Mouse (Mus musculus) urinary bladder, postnatal 36 days (tissue): ENCODE data around the gene Slco4a1.

Experiments
- DNase-seq, 2 experiments: peaks; one replicate each; pipeline ENCODE4 v3.0.0; 2022; ENCODE audit warnings: low spot score in 2 of 2, mixed read lengths in 1 of 2

Gene Slco4a1

GRCm38 (mm10) chr2:180445962-180446361, 10.1 kb upstream of the Slco4a1 start:
- DNase-seq, result no peak

GRCm38 (mm10) chr2:180449007-180449406, 7.0 kb upstream of the Slco4a1 start:
- no peak for DNase-seq

- DNase-seq, result no peak
Measured at GRCm38 (mm10) chr2:180450529-180450928, 5.5 kb upstream of the Slco4a1 start.

GRCm38 (mm10) chr2:180456705-180457104, 660 bp downstream of the Slco4a1 start:
- no peak for DNase-seq

- no peak for DNase-seq
Measured at GRCm38 (mm10) chr2:180457680-180458079, 1.6 kb downstream of the Slco4a1 start.

GRCm38 (mm10) chr2:180459437-180459836, 3.4 kb downstream of the Slco4a1 start:
- no peak for DNase-seq

GRCm38 (mm10) chr2:180460801-180461200, 4.8 kb downstream of the Slco4a1 start:
- DNase-seq, result no peak

- no peak for DNase-seq
Measured at GRCm38 (mm10) chr2:180462593-180462992, 6.5 kb downstream of the Slco4a1 start.

- DNase-seq, result no peak
Measured at GRCm38 (mm10) chr2:180466505-180466904, 10.5 kb downstream of the Slco4a1 start.

GRCm38 (mm10) chr2:180468871-180469270, 12.8 kb downstream of the Slco4a1 start:
- no peak for DNase-seq

GRCm38 (mm10) chr2:180469768-180470167, 13.7 kb downstream of the Slco4a1 start:
- DNase-seq, result no peak

- DNase-seq, result no peak
Measured at GRCm38 (mm10) chr2:180472306-180473079, 16.4 kb downstream of the Slco4a1 start.

- no peak for DNase-seq
Measured at GRCm38 (mm10) chr2:180473080-180473440, 17.0 kb downstream of the Slco4a1 start.

- DNase-seq, result no peak
Measured at GRCm38 (mm10) chr2:180474864-180475263, 18.8 kb downstream of the Slco4a1 start.

- DNase-seq, result no peak
Measured at GRCm38 (mm10) chr2:180482274-180482673, 26.2 kb downstream of the Slco4a1 start.

- DNase-seq, result no peak
Measured at GRCm38 (mm10) chr2:180484882-180485281, 28.8 kb downstream of the Slco4a1 start.

- DNase-seq, result no peak
Measured at GRCm38 (mm10) chr2:180485306-180485705, 29.3 kb downstream of the Slco4a1 start.

GRCm38 (mm10) chr2:180488210-180488751, 32.2 kb downstream of the Slco4a1 start:
- DNase-seq, result no peak

- DNase-seq, result no peak
Measured at GRCm38 (mm10) chr2:180495906-180496305, 39.9 kb downstream of the Slco4a1 start.

- DNase-seq, result no peak
Measured at GRCm38 (mm10) chr2:180499741-180500140, 43.7 kb downstream of the Slco4a1 start, which contains the start of gene Ntsr1. Ntsr1 (plus strand) TSS chr2:180499976.

GRCm38 (mm10) chr2:180500726-180501125, 44.7 kb downstream of the Slco4a1 start:
- no peak for DNase-seq

GRCm38 (mm10) chr2:180501217-180501967, 45.3 kb downstream of the Slco4a1 start:
- DNase-seq, result no peak

- no peak for DNase-seq
Measured at GRCm38 (mm10) chr2:180506281-180506680, 50.2 kb downstream of the Slco4a1 start.
